Mouse (Mus musculus): ENCODE data around the gene Gm17364.
"Not testable (repeated sequence)": the region's sequence is repeated elsewhere in the genome, so short reads cannot be mapped to it uniquely, and the experiment has no call there.

Gm17364 gene

GRCm38 (mm10) chr13:41251667-41252066, 22.1 kb downstream of the Gm17364 start:
- no peak for DNase-seq (ENCODE audit: low read depth)

GRCm38 (mm10) chr13:41251232-41251631, 22.5 kb downstream of the Gm17364 start:
- DNase-seq (ENCODE audit: low read depth): not testable (repeated sequence)

- DNase-seq (ENCODE audit: low read depth): peak; percentile 30
Measured at GRCm38 (mm10) chr13:41250318-41250981, 23.3 kb downstream of the Gm17364 start.

- peak; percentile 96 for DNase-seq (ENCODE audit: low read depth)
Measured at GRCm38 (mm10) chr13:41249538-41250317, 24.0 kb downstream of the Gm17364 start, which contains the start of gene Smim13. Smim13 (plus strand) TSS chr13:41249844.

GRCm38 (mm10) chr13:41248751-41249520, 24.8 kb downstream of the Gm17364 start:
- peak; percentile 25 for DNase-seq (ENCODE audit: low read depth)

- no peak for DNase-seq (ENCODE audit: low read depth)
Measured at GRCm38 (mm10) chr13:41244306-41244830, 29.4 kb downstream of the Gm17364 start.

- no peak for DNase-seq (ENCODE audit: low read depth)
Measured at GRCm38 (mm10) chr13:41241557-41241956, 32.2 kb downstream of the Gm17364 start.

- DNase-seq (ENCODE audit: low read depth): peak; percentile 76
Measured at GRCm38 (mm10) chr13:41238805-41239130, 35.0 kb downstream of the Gm17364 start.

- no peak for DNase-seq (ENCODE audit: low read depth)
Measured at GRCm38 (mm10) chr13:41238035-41238804, 35.6 kb downstream of the Gm17364 start.

GRCm38 (mm10) chr13:41235845-41236741, 37.7 kb downstream of the Gm17364 start:
- DNase-seq (ENCODE audit: low read depth): no peak

- DNase-seq (ENCODE audit: low read depth): no peak
Measured at GRCm38 (mm10) chr13:41235181-41235580, 38.6 kb downstream of the Gm17364 start.

- no peak for DNase-seq (ENCODE audit: low read depth)
Measured at GRCm38 (mm10) chr13:41233241-41233640, 40.5 kb downstream of the Gm17364 start.

GRCm38 (mm10) chr13:41232209-41232608, 41.6 kb downstream of the Gm17364 start:
- DNase-seq (ENCODE audit: low read depth): no peak

GRCm38 (mm10) chr13:41231389-41231983, 42.3 kb downstream of the Gm17364 start:
- DNase-seq (ENCODE audit: low read depth): no peak

- DNase-seq (ENCODE audit: low read depth): no peak
Measured at GRCm38 (mm10) chr13:41230256-41230655, 43.5 kb downstream of the Gm17364 start.

GRCm38 (mm10) chr13:41228060-41228459, 45.7 kb downstream of the Gm17364 start:
- DNase-seq (ENCODE audit: low read depth): no peak

GRCm38 (mm10) chr13:41226513-41226912, 47.3 kb downstream of the Gm17364 start:
- peak; percentile 2 for DNase-seq (ENCODE audit: low read depth)

All from NIH3T3 (cell line).